Mouse (Mus musculus) megakaryocyte, embryonic 14.5 days (primary cell): ENCODE data around the gene Creb3.

Source experiments
- FLI1 ChIP-seq: IDR thresholded peaks from 2 replicates; pipeline ENCODE4 v1.6.1; 2012; ENCODE audit warnings: low read length, inconsistent platforms, mixed read lengths
- GATA1 ChIP-seq: IDR thresholded peaks from 3 replicates; pipeline ENCODE4 v1.6.1; 2012; ENCODE audit warnings: mixed read lengths, low read length, inconsistent platforms, borderline replicate concordance

DNA sequence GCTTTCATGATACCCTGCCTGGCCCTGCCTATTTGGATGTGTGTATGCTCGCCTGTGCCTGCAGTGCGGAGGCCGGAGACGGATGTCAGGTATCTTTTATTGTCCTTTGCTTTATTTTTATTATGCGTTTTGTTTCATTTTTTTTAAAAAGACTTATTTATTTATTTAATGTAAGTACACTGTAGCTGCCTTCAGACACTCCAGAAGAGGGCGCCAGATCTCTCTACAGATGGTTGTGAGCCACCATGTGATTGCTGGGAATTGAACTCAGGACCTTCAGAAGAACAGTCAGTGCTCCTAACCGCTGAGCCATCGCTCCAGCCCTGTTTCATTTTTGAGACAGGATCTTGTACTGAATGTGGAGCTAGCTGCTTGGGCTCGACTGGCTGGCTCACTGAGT lies 33.6 kb upstream of the Creb3 start:
- TF ChIP-seq FLI1 (no peak), GATA1 (no peak)
